Mouse (Mus musculus) limb, embryonic 10.5 days (tissue): ENCODE measurements around the gene Rps6ka5. TPM values are rescaled to one million over a fixed set of nuclear protein-coding genes. Genes with fewer than 3 reads are reported as not detected.

Experiments used
- DNase-seq: peaks from one replicate; pipeline ENCODE4 v3.0.0-alpha.2; 2017; ENCODE audit warnings: low spot score
- H3K27ac ChIP-seq: fragments of 300-500 bp; sonication (generic); 2 replicates; pipeline ENCODE4 v1.5.1; 2016; ENCODE audit warnings: mild to moderate bottlenecking
- H3K27me3 ChIP-seq: fragments of 300-500 bp; sonication (generic); 2 replicates; pipeline ENCODE4 v1.6.1; 2016; ENCODE audit warnings: low read depth, mild to moderate bottlenecking; ENCODE audit not compliant: poor library complexity, severe bottlenecking
- H3K36me3 ChIP-seq: fragments of 300-500 bp; sonication (generic); 2 replicates; pipeline ENCODE4 v1.6.1; 2016; ENCODE audit warnings: mild to moderate bottlenecking, moderate library complexity
- H3K4me1 ChIP-seq: fragments of 300-500 bp; sonication (generic); 2 replicates; pipeline ENCODE4 v1.6.1; 2016
- H3K4me3 ChIP-seq: fragments of 300-500 bp; sonication (generic); 2 replicates; pipeline ENCODE4 v1.5.1; 2016; ENCODE audit warnings: mild to moderate bottlenecking, moderate library complexity
- H3K9me3 ChIP-seq: fragments of 300-500 bp; sonication (generic); replicated peaks from 2 replicates; pipeline ENCODE4 v1.6.1; 2016; ENCODE audit warnings: mild to moderate bottlenecking
- WGBS: fragments of 180-500 bp; shearing (Covaris S2); methylation state at CpG from one replicate; pipeline ENCODE4 v1.1.7; 2016; 5-methylcytosine and 5-hydroxymethylcytosine counted together
- polyA plus RNA-seq: library from polyadenylated mRNA; unstranded; fragments of >200 nt; fragmentation: Nextera tagmentation; extraction: Ambion mirVana; gene quantifications from 2 replicates; pipeline ENCODE4 v1.2.1, GENCODE M21; 2016

The Rps6ka5 gene
- polyA plus RNA-seq, 1 experiment from 2014 or later = 4.3 TPM

- no peak for DNase-seq
- Histone ChIP-seq H3K27ac (no peak overlapping the region), H3K36me3 (no peaks in the 10 kb centered on the region), H3K4me1 (no peaks in the 10 kb centered on the region), H3K9me3 (no peaks in the 10 kb centered on the region), H3K4me3 (no peak overlapping the region), H3K27me3 (no peaks in the 10 kb centered on the region)
- WGBS = 93% methylated on average over 1 of the region's 1 CpGs
Observed at GRCm38 (mm10) chr12:100606733-100607132, 120.0 kb downstream of the Rps6ka5 start.

- Histone ChIP-seq H3K4me3 (no peak overlapping the region), H3K36me3 (no peaks in the 10 kb centered on the region), H3K9me3 (no peaks in the 10 kb centered on the region), H3K27ac (no peak overlapping the region), H3K4me1 (no peaks in the 10 kb centered on the region), H3K27me3 (no peaks in the 10 kb centered on the region)
- no peak for DNase-seq
- 84% methylated on average over 3 of the region's 3 CpGs for WGBS
Observed at GRCm38 (mm10) chr12:100605596-100605995, 121.2 kb downstream of the Rps6ka5 start.

- DNase-seq = peak; percentile 43
- 3% methylated on average over 1 of the region's 1 CpGs for WGBS
- H3K27ac ChIP-seq = no peak overlapping the region
Observed at GRCm38 (mm10) chr12:100604540-100604939, 122.2 kb downstream of the Rps6ka5 start.

GRCm38 (mm10) chr12:100594700-100595099, 132.1 kb downstream of the Rps6ka5 start:
- Histone ChIP-seq H3K27ac (no peak overlapping the region), H3K36me3 (no peaks in the 10 kb centered on the region), H3K9me3 (no peaks in the 10 kb centered on the region), H3K4me1 (no peaks in the 10 kb centered on the region), H3K27me3 (no peaks in the 10 kb centered on the region), H3K4me3 (no peak overlapping the region)
- no peak for DNase-seq
- 86% methylated on average over 3 of the region's 3 CpGs for WGBS

More at GRCm38 (mm10) chr12:100604540-100604939, 122.2 kb downstream of the Rps6ka5 start:
- Histone ChIP-seq H3K4me1 (no peaks in the 10 kb centered on the region), H3K27me3 (no peaks in the 10 kb centered on the region), H3K4me3 (no peak overlapping the region), H3K9me3 (no peaks in the 10 kb centered on the region), H3K36me3 (no peaks in the 10 kb centered on the region)

GRCm38 (mm10) chr12:100586601-100587000, 140.2 kb downstream of the Rps6ka5 start:
- no peaks in the 10 kb centered on the region for H3K27me3 ChIP-seq
- WGBS = 84% methylated on average over 2 of the region's 2 CpGs
- H3K4me3 ChIP-seq = no peak overlapping the region
- no peaks in the 10 kb centered on the region for H3K9me3 ChIP-seq
- no peak overlapping the region for H3K27ac ChIP-seq
- no peaks in the 10 kb centered on the region for H3K4me1 ChIP-seq
- no peak for DNase-seq
- no peaks in the 10 kb centered on the region for H3K36me3 ChIP-seq

GRCm38 (mm10) chr12:100579221-100579620, 147.6 kb downstream of the Rps6ka5 start:
- no peaks in the 10 kb centered on the region for H3K9me3 ChIP-seq
- no peaks in the 10 kb centered on the region for H3K27me3 ChIP-seq
- 81% methylated on average over 2 of the region's 2 CpGs for WGBS
- DNase-seq = no peak
- no peaks in the 10 kb centered on the region for H3K36me3 ChIP-seq
- H3K4me1 ChIP-seq = no peaks in the 10 kb centered on the region
- no peak overlapping the region for H3K27ac ChIP-seq
- no peak overlapping the region for H3K4me3 ChIP-seq

GRCm38 (mm10) chr12:100578291-100578690, 148.5 kb downstream of the Rps6ka5 start:
- Histone ChIP-seq H3K27me3 (no peaks in the 10 kb centered on the region), H3K36me3 (no peaks in the 10 kb centered on the region), H3K9me3 (no peaks in the 10 kb centered on the region), H3K4me3 (no peak overlapping the region), H3K4me1 (no peaks in the 10 kb centered on the region), H3K27ac (no peak overlapping the region)
- WGBS = 48% methylated on average over 2 of the region's 2 CpGs
- no peak for DNase-seq

- Histone ChIP-seq H3K27me3 (no peaks in the 10 kb centered on the region), H3K4me3 (no peak overlapping the region), H3K9me3 (no peaks in the 10 kb centered on the region), H3K36me3 (no peaks in the 10 kb centered on the region), H3K4me1 (no peaks in the 10 kb centered on the region), H3K27ac (no peak overlapping the region)
- WGBS = 88% methylated on average over 3 of the region's 3 CpGs
- DNase-seq = no peak
Observed at GRCm38 (mm10) chr12:100575739-100576138, 151.0 kb downstream of the Rps6ka5 start.

- Histone ChIP-seq H3K27me3 (no peaks in the 10 kb centered on the region), H3K9me3 (no peaks in the 10 kb centered on the region), H3K4me3 (no peak overlapping the region), H3K36me3 (no peaks in the 10 kb centered on the region), H3K4me1 (no peaks in the 10 kb centered on the region), H3K27ac (no peak overlapping the region)
- WGBS = 84% methylated on average over 12 of the region's 12 CpGs
- DNase-seq = no peak
Observed at GRCm38 (mm10) chr12:100570522-100571072, 156.2 kb downstream of the Rps6ka5 start.

GRCm38 (mm10) chr12:100568831-100569230, 158.0 kb downstream of the Rps6ka5 start:
- H3K9me3 ChIP-seq = no peaks in the 10 kb centered on the region
- H3K36me3 ChIP-seq = no peaks in the 10 kb centered on the region
- H3K4me1 ChIP-seq = no peaks in the 10 kb centered on the region
- H3K27ac ChIP-seq = no peak overlapping the region
- no peak overlapping the region for H3K4me3 ChIP-seq
- DNase-seq = no peak
- WGBS = 86% methylated on average over 7 of the region's 7 CpGs
- H3K27me3 ChIP-seq = no peaks in the 10 kb centered on the region

- no peaks in the 10 kb centered on the region for H3K36me3 ChIP-seq
- no peaks in the 10 kb centered on the region for H3K27me3 ChIP-seq
- DNase-seq = no peak
- no peak overlapping the region for H3K4me3 ChIP-seq
- no peaks in the 10 kb centered on the region for H3K4me1 ChIP-seq
- H3K9me3 ChIP-seq = no peaks in the 10 kb centered on the region
- no peak overlapping the region for H3K27ac ChIP-seq
- 83% methylated on average over 6 of the region's 6 CpGs for WGBS
Observed at GRCm38 (mm10) chr12:100568105-100568504, 158.7 kb downstream of the Rps6ka5 start.

- no peak overlapping the region for H3K4me3 ChIP-seq
- WGBS = 74% methylated on average over 3 of the region's 3 CpGs
Observed at GRCm38 (mm10) chr12:100567627-100568026, 159.2 kb downstream of the Rps6ka5 start.

GRCm38 (mm10) chr12:100553675-100554074, 173.1 kb downstream of the Rps6ka5 start:
- Histone ChIP-seq H3K27me3 (no peaks in the 10 kb centered on the region), H3K4me1 (no peaks in the 10 kb centered on the region), H3K4me3 (no peak overlapping the region), H3K27ac (no peak overlapping the region), H3K9me3 (no peaks in the 10 kb centered on the region), H3K36me3 (peaks cover 9% of the 10 kb centered on the region; the same call in 1 of the 2 replicates)
- no peak for DNase-seq
- WGBS = 90% methylated on average over 6 of the region's 6 CpGs

More at GRCm38 (mm10) chr12:100567627-100568026, 159.2 kb downstream of the Rps6ka5 start:
- H3K36me3 ChIP-seq = no peaks in the 10 kb centered on the region
- no peaks in the 10 kb centered on the region for H3K4me1 ChIP-seq
- no peak for DNase-seq
- no peak overlapping the region for H3K27ac ChIP-seq
- no peaks in the 10 kb centered on the region for H3K9me3 ChIP-seq
- H3K27me3 ChIP-seq = no peaks in the 10 kb centered on the region

- no peak overlapping the region for H3K4me3 ChIP-seq
- H3K36me3 ChIP-seq = peaks cover 9% of the 10 kb centered on the region; the same call in 1 of the 2 replicates
- no peak overlapping the region for H3K27ac ChIP-seq
- no peak for DNase-seq
- no peaks in the 10 kb centered on the region for H3K27me3 ChIP-seq
- 100% methylated on average over 1 of the region's 1 CpGs for WGBS
- no peaks in the 10 kb centered on the region for H3K4me1 ChIP-seq
- no peaks in the 10 kb centered on the region for H3K9me3 ChIP-seq
Observed at GRCm38 (mm10) chr12:100551972-100552371, 174.8 kb downstream of the Rps6ka5 start.
